ENCODE assay signal across 18 mouse cellular contexts in genomic region chr11:35546081-35546822, GRCm38 (mm10).
DNase-seq lines count a peak whose midpoint lies in the region; ATAC-seq lines count a peak whose summit lies in the region.
"Had no signal": no experiment of that assay in that cellular context is flagged by ENCODE, and none has a peak within 500 bp of the region (broad histone marks: within the 10 kb centered on the region; RNA-seq: fewer than 3 reads in every experiment).

No protein-coding gene starts in this region.

- peaks cover 23% of the 10 kb centered on the region for H3K4me1 ChIP-seq in kidney, embryonic 14.5 days (ENCODE audit: control insufficient read depth, insufficient read depth, low read length)
- H3K4me1 ChIP-seq in kidney, embryonic 16.5 days (ENCODE audit: insufficient read depth, low read length): peaks cover 17% of the 10 kb centered on the region
- H3K4me1 ChIP-seq in hindbrain, embryonic 14.5 days (replicated peaks; ENCODE audit: control insufficient read depth, insufficient read depth, low read length): peaks cover 26% of the 10 kb centered on the region
- H3K4me1 ChIP-seq in neural tube, embryonic 12.5 days: peaks cover 29% of the 10 kb centered on the region
- H3K4me1 ChIP-seq: liver, embryonic 15.5 days had no signal

- no peak overlapping the region for H3K27ac ChIP-seq in kidney, embryonic 14.5 days (ENCODE audit: low read depth, low read length)
- no peak overlapping the region for H3K27ac ChIP-seq in kidney, embryonic 16.5 days (ENCODE audit: low read length)
- H3K27ac ChIP-seq in hindbrain, embryonic 14.5 days: peak overlapping the region; percentile 20; the same call in 1 of the 2 replicates
- H3K27ac ChIP-seq in neural tube, embryonic 12.5 days: no peak overlapping the region
- H3K27ac ChIP-seq: heart, embryonic 15.5 days; liver, embryonic 15.5 days had no signal

- 0 out of 2 replicates have a peak, but pooled peaks have one; percentile 24 for ATAC-seq in kidney, embryonic 14.5 days (ENCODE audit: low FRiP score, low TSS enrichment)
- no peak for ATAC-seq in kidney, embryonic 16.5 days (ENCODE audit: low FRiP score, low TSS enrichment)
- no peak for ATAC-seq in hindbrain, embryonic 14.5 days (ENCODE audit: low FRiP score)
- ATAC-seq in neural tube, embryonic 12.5 days (ENCODE audit: low FRiP score, low read depth): no peak
- ATAC-seq: lung, postnatal 0 days had no signal

- peak; percentile 53 for DNase-seq in embryo, embryonic 9.5 days (ENCODE audit: extremely low spot score)
- DNase-seq in hindbrain, embryonic 14.5 days (ENCODE audit: low spot score): no peak
- no peak for DNase-seq in spleen, postnatal 14 days (ENCODE audit: low spot score in 2 of 2)
- no peak for DNase-seq in layer of hippocampus, postnatal 10 days (ENCODE audit: low spot score in 2 of 2)
- DNase-seq: adrenal gland, postnatal 10 days; cerebellum, adult 18-20 months; cerebellum, postnatal 36 days; heart, adult 18-20 months; kidney, postnatal 10 days; layer of hippocampus, adult 9-11 months; right cerebral cortex, postnatal 14 days; thymus, postnatal 36 days had no signal

- no peak overlapping the region for H3K9ac ChIP-seq in kidney, embryonic 14.5 days (ENCODE audit: low read depth, low read length)
- H3K9ac ChIP-seq in kidney, embryonic 16.5 days (replicated peaks; ENCODE audit: low read length): no peak overlapping the region
- H3K9ac ChIP-seq in hindbrain, embryonic 14.5 days: peak overlapping the region; percentile 78
- peak overlapping the region; percentile 26; the same call in 1 of the 2 replicates for H3K9ac ChIP-seq in neural tube, embryonic 12.5 days
- H3K9ac ChIP-seq: heart, embryonic 15.5 days; liver, embryonic 15.5 days had no signal

- no peaks in the 10 kb centered on the region for H3K36me3 ChIP-seq in kidney, embryonic 14.5 days (ENCODE audit: control insufficient read depth, insufficient read depth, low read length)
- H3K36me3 ChIP-seq in kidney, embryonic 16.5 days (ENCODE audit: insufficient read depth, low read length): no peaks in the 10 kb centered on the region
- H3K36me3 ChIP-seq in hindbrain, embryonic 14.5 days (replicated peaks; ENCODE audit: control insufficient read depth, insufficient read depth): no peaks in the 10 kb centered on the region
- no peaks in the 10 kb centered on the region for H3K36me3 ChIP-seq in neural tube, embryonic 12.5 days
- H3K36me3 ChIP-seq: heart, embryonic 15.5 days; liver, embryonic 15.5 days had no signal

- H3K9me3 ChIP-seq in kidney, embryonic 14.5 days (ENCODE audit: control insufficient read depth, low read length): no peaks in the 10 kb centered on the region
- no peaks in the 10 kb centered on the region for H3K9me3 ChIP-seq in kidney, embryonic 16.5 days (ENCODE audit: low read length)
- no peaks in the 10 kb centered on the region for H3K9me3 ChIP-seq in hindbrain, embryonic 14.5 days (ENCODE audit: control insufficient read depth, low read length)
- H3K9me3 ChIP-seq in neural tube, embryonic 12.5 days: no peaks in the 10 kb centered on the region
- H3K9me3 ChIP-seq: heart, embryonic 15.5 days; liver, embryonic 15.5 days had no signal

- WGBS in kidney, embryonic 14.5 days: 11% methylated on average over 7 of the region's 7 CpGs
- 17% methylated on average over 7 of the region's 7 CpGs for WGBS in kidney, embryonic 16.5 days
- WGBS in hindbrain, embryonic 14.5 days: 24% methylated on average over 7 of the region's 7 CpGs
- 24% methylated on average over 7 of the region's 7 CpGs for WGBS in neural tube, embryonic 12.5 days

- peaks cover 4% of the 10 kb centered on the region; the same call in 1 of the 2 replicates for H3K27me3 ChIP-seq in kidney, embryonic 14.5 days (ENCODE audit: control insufficient read depth, insufficient read depth, low read length)
- H3K27me3 ChIP-seq in kidney, embryonic 16.5 days (ENCODE audit: insufficient read depth, low read length): peaks cover 4% of the 10 kb centered on the region
- peaks cover 14% of the 10 kb centered on the region for H3K27me3 ChIP-seq in hindbrain, embryonic 14.5 days (ENCODE audit: control insufficient read depth, insufficient read depth, low read length)
- H3K27me3 ChIP-seq in neural tube, embryonic 12.5 days (replicated peaks): no peaks in the 10 kb centered on the region

- H3K4me2 ChIP-seq in kidney, embryonic 14.5 days (replicated peaks; ENCODE audit: low read depth, low read length): no peak overlapping the region; the same call in 1 of the 2 replicates
- H3K4me2 ChIP-seq in kidney, embryonic 16.5 days (replicated peaks; ENCODE audit: low read depth, low read length): no peak overlapping the region
- H3K4me2 ChIP-seq in hindbrain, embryonic 14.5 days (replicated peaks): peak overlapping the region; percentile 68
- peak overlapping the region; percentile 62; the same call in 1 of the 2 replicates for H3K4me2 ChIP-seq in neural tube, embryonic 12.5 days (replicated peaks)
- H3K4me2 ChIP-seq: heart, embryonic 15.5 days; liver, embryonic 15.5 days had no signal

- no peak overlapping the region; the same call in 1 of the 2 replicates for H3K4me3 ChIP-seq in kidney, embryonic 14.5 days (ENCODE audit: low read length)
- H3K4me3 ChIP-seq in kidney, embryonic 16.5 days (ENCODE audit: low read length): no peak overlapping the region
- peak overlapping the region; percentile 43 for H3K4me3 ChIP-seq in hindbrain, embryonic 14.5 days (replicated peaks; ENCODE audit: low read length)
- H3K4me3 ChIP-seq in neural tube, embryonic 12.5 days: peak overlapping the region; percentile 7; the same call in 1 of the 2 replicates
- H3K4me3 ChIP-seq: heart, embryonic 15.5 days; liver, embryonic 15.5 days had no signal

Comparison
In these comparisons a context has a peak if more than half of its experiments do, and no peak if none do; other contexts are left out.
1. H3K4me2 ChIP-seq: peak in hindbrain, embryonic 14.5 days (single experiment) and neural tube, embryonic 12.5 days (single experiment); none in kidney, embryonic 14.5 days (single experiment) and kidney, embryonic 16.5 days (single experiment).
2. H3K4me3 ChIP-seq: peak in hindbrain, embryonic 14.5 days (single experiment) and neural tube, embryonic 12.5 days (single experiment); none in kidney, embryonic 14.5 days (single experiment) and kidney, embryonic 16.5 days (single experiment).
3. H3K9ac ChIP-seq: peak in hindbrain, embryonic 14.5 days (single experiment) and neural tube, embryonic 12.5 days (single experiment); none in kidney, embryonic 14.5 days (single experiment) and kidney, embryonic 16.5 days (single experiment).